Mouse (Mus musculus) colon, adult 2 months (tissue): ENCODE results near the gene Gpbp1. TPM values are rescaled to one million over a fixed set of nuclear protein-coding genes. Genes with fewer than 3 reads are reported as not detected.

Experiments
- polyA plus RNA-seq: library from polyadenylated mRNA; depleted of rRNA; stranded (reverse); fragments of >200 nt; gene quantifications from 2 replicates; pipeline ENCODE4 v1.2.3, GENCODE M21; 2012; rRNA removed

Gene Gpbp1
- 0.73 and 1.2 TPM in 2 replicates for polyA plus RNA-seq

DNA sequence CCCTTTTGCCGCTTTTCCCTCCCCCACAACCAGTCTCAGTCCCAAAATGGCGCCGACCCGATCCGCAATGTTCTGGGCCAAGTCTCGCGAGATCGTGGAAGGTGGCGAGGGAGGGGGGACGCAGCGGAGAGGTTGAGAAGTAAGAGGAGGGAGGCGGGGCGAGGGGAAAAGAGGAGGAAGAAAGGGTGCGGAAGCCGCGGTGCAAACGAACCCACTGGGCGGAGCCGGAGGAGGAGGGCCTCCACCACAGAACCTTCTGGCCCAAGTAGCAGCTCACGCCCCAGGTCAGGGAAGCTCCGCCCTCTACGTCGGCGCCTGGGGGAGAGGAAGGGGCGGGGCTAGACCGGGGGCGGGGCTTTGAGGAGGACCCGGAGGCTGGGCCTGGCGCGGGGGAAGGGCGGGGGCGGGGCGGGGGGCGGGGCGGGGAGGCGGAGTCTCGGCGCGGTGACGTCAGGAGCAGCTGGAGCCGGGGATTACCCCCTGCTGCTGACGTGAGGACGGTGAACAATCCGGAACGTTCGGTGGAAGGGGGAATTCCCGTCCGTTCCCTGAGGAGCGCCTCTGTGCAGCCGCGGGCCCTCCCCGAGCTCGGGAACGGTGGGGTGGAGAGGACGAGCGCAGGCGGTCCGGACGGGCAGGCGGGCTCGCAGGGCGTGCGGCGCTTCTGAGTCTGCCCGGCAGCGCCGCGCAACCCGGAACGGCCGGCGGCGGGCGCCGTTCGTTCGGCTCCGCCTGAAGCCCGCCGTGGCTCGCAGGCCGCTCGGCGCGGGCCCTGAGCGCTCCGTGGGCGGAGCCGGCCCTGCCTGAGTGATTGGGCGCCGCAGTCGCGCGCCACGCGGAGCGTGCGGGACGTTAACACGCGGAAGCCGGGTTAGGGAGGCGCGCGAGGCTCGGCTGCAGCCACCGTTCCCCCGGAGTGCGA is at the start of gene Gpbp1:
Gene Gpbp1 (minus strand): TSS at position 310 of the 922 bp plus-strand sequence.

Other genes with a start within 250 kb of the Gpbp1 start
- gene Actbl2, start 235.1 kb downstream of the Gpbp1 start, polyA plus RNA-seq, result not detected in 2 replicates
- not detected in 2 replicates for gene Gm49496, start 59.8 kb upstream of the Gpbp1 start, polyA plus RNA-seq
- gene Gm10198, start 102.7 kb upstream of the Gpbp1 start, polyA plus RNA-seq, result not detected in 2 replicates
- 6.1 and 6.8 TPM in 2 replicates for gene Mier3, start 190.9 kb upstream of the Gpbp1 start, polyA plus RNA-seq